Mouse (Mus musculus) MEL (cell line): ENCODE measurements around the gene Tcf12.

Experiments
- CTCF ChIP-seq, 3 experiments: IDR thresholded peaks in 2 of 3; conservative IDR thresholded peaks in 1 of 3; 2 replicates each; pipeline ENCODE4 v1.5.1; 2011 to 2012; ENCODE audit warnings: low read length in 3 of 3, low read depth in 2 of 3, mild to moderate bottlenecking in 2 of 3, improper control_type of control experiment in 1 of 3, inconsistent platforms in 1 of 3, mixed read lengths in 1 of 3, moderate library complexity in 1 of 3; ENCODE audit not compliant: control insufficient read depth in 1 of 3, insufficient read depth in 1 of 3, poor library complexity in 1 of 3, severe bottlenecking in 1 of 3
- GATA1 ChIP-seq: IDR thresholded peaks from 2 replicates; pipeline ENCODE4 v1.6.1; 2011; ENCODE audit warnings: low read depth, low read length, improper control_type of control experiment
- HCFC1 ChIP-seq: IDR thresholded peaks from 2 replicates; pipeline ENCODE4 v1.6.1; 2012; ENCODE audit warnings: low read depth, mild to moderate bottlenecking, inconsistent platforms, low read length, improper control_type of control experiment, moderate library complexity

DNA sequence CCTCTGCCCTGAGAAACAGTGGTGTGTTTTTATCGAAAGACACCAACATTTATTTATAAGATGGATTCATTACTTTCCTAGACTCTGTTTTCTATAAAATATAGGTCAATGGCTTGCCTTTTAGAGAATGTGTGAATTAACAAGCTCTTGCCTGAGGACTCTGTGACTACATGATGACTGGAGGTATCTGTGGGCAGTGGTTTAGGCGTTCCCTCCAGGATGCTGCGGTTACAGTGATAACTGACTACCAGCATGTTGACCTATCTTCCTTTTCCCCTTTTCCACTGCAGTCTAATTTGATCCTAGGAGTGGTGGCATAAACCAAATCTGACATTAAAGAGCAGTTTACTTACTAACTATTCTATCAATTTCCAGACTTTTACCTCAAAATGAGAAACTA is 263.3 kb downstream of the Tcf12 start:
- TF ChIP-seq CTCF (IDR thresholded peaks at IDR 0.05 in 2 of 3, conservative IDR thresholded peaks at IDR 0.05 in 1 of 3; ENCODE audit: control insufficient read depth in 1 of 3, insufficient read depth in 1 of 3, low read depth in 2 of 3, low read length in 3 of 3, poor library complexity in 1 of 3, severe bottlenecking in 1 of 3) (no peak), HCFC1 (no peak), GATA1 (peak; percentile 88)
